Mouse (Mus musculus): ENCODE measurements around the gene Rab17. TPM values are rescaled to one million over a fixed set of nuclear protein-coding genes. Genes with fewer than 3 reads are reported as not detected.

The Rab17 gene
- polyA plus RNA-seq, 1 experiment: 0.09 TPM

- DNase-seq (ENCODE audit: low read depth in 1 of 2, low spot score in 2 of 2): no peak
- Histone ChIP-seq H3K36me3 (ENCODE audit: control insufficient read depth, insufficient read depth, low read length) (no peaks in the 10 kb centered on the region), H3K4me3 (ENCODE audit: extremely low read depth, insufficient read depth, insufficient read length) (no peak overlapping the region), H3K27ac (ENCODE audit: insufficient read depth, low read length) (no peak overlapping the region), H3K27me3 (ENCODE audit: control insufficient read depth, insufficient read depth, low read length) (no peaks in the 10 kb centered on the region), H3K4me1 (ENCODE audit: control insufficient read depth, insufficient read depth, insufficient read length) (no peaks in the 10 kb centered on the region; the same call in 1 of the 2 replicates)
- no peak for TF ChIP-seq CTCF (IDR thresholded peaks at IDR 0.05; ENCODE audit: extremely low read depth, insufficient read depth, insufficient read length, insufficient replicate concordance)
- TF ChIP-seq POLR2A (IDR thresholded peaks at IDR 0.05; ENCODE audit: low read depth, low read length): no peak
- WGBS: 87% methylated on average over 6 of the region's 6 CpGs
These were observed 39.8 kb upstream of the Rab17 start for GRCm38 (mm10) chr1:91009266-91009665.

DNA sequence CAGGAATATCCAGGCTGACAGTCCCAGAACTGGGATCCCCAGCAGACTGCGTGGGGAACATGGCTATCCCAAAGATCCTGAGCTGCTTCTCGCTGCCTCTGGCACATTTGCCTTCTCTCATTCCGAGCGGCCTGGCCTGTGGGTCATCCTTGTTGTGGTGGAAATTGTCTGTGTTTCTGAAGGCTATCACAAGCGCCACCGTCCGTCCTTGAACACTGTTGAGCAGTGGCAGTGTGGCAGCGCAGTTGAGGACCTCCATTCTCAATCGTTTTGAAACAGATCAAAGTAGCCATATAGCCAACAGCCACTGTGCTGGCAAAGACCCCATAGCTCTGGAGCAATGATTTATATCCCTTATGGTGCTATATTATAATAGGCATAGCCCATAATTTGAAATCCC is 39.3 kb upstream of the Rab17 start:
- DNase-seq (ENCODE audit: low read depth in 1 of 2, low spot score in 2 of 2): no peak
- TF ChIP-seq POLR2A (IDR thresholded peaks at IDR 0.05; ENCODE audit: low read depth, low read length) (no peak), CTCF (IDR thresholded peaks at IDR 0.05; ENCODE audit: extremely low read depth, insufficient read depth, insufficient read length, insufficient replicate concordance) (no peak)
- no peaks in the 10 kb centered on the region for H3K27me3 ChIP-seq (ENCODE audit: control insufficient read depth, insufficient read depth, low read length)
- H3K27ac ChIP-seq (ENCODE audit: insufficient read depth, low read length): no peak overlapping the region
- H3K36me3 ChIP-seq (ENCODE audit: control insufficient read depth, insufficient read depth, low read length): no peaks in the 10 kb centered on the region
- H3K4me3 ChIP-seq (ENCODE audit: extremely low read depth, insufficient read depth, insufficient read length): no peak overlapping the region
- 90% methylated on average over 9 of the region's 9 CpGs for WGBS
- no peaks in the 10 kb centered on the region; the same call in 1 of the 2 replicates for H3K4me1 ChIP-seq (ENCODE audit: control insufficient read depth, insufficient read depth, insufficient read length)

DNA sequence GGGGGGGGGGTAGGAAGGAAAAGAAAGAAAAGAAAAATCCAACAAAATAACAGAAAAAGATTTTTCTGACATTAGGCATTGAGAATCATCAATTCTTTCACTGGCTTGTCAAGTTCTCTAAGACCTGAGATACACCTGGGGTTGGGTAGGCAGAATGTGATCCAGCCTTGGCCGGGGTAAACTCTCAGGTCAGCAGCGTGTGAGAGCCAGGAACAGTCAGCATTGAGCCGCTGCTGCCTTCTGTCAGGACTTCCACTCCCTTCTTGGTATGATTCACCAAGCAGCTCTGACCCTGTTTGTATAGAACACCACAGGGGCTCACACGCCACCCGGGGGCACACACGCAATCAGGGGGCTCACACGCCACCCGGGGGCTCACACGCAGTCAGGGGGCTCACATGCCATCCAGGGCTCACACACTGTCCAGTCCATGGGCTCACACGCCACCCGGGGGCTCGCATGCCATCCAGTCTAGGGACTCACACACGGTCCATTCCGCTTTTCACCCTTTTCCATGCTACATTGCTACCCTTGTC is 38.8 kb upstream of the Rab17 start:
- Histone ChIP-seq H3K4me3 (ENCODE audit: extremely low read depth, insufficient read depth, insufficient read length) (no peak overlapping the region), H3K27ac (ENCODE audit: insufficient read depth, low read length) (peak overlapping the region; percentile 49; the same call in 1 of the 2 replicates), H3K27me3 (ENCODE audit: control insufficient read depth, insufficient read depth, low read length) (no peaks in the 10 kb centered on the region), H3K36me3 (ENCODE audit: control insufficient read depth, insufficient read depth, low read length) (no peaks in the 10 kb centered on the region), H3K4me1 (ENCODE audit: control insufficient read depth, insufficient read depth, insufficient read length) (no peaks in the 10 kb centered on the region; the same call in 1 of the 2 replicates)
- 93% methylated on average over 14 of the region's 14 CpGs for WGBS
- no peak for TF ChIP-seq POLR2A (IDR thresholded peaks at IDR 0.05; ENCODE audit: low read depth, low read length)
- TF ChIP-seq CTCF (IDR thresholded peaks at IDR 0.05; ENCODE audit: extremely low read depth, insufficient read depth, insufficient read length, insufficient replicate concordance): no peak
- no peak for DNase-seq (ENCODE audit: low read depth in 1 of 2, low spot score in 2 of 2)

- 90% methylated on average over 9 of the region's 9 CpGs for WGBS
- H3K4me1 ChIP-seq (ENCODE audit: control insufficient read depth, insufficient read depth, insufficient read length): no peaks in the 10 kb centered on the region; the same call in 1 of the 2 replicates
These were observed 37.2 kb upstream of the Rab17 start for GRCm38 (mm10) chr1:91006708-91007107.

GRCm38 (mm10) chr1:91006037-91006436 is 36.6 kb upstream of the Rab17 start:
- Histone ChIP-seq H3K27me3 (ENCODE audit: control insufficient read depth, insufficient read depth, low read length) (no peaks in the 10 kb centered on the region), H3K4me1 (ENCODE audit: control insufficient read depth, insufficient read depth, insufficient read length) (no peaks in the 10 kb centered on the region; the same call in 1 of the 2 replicates), H3K4me3 (ENCODE audit: extremely low read depth, insufficient read depth, insufficient read length) (no peak overlapping the region), H3K36me3 (ENCODE audit: control insufficient read depth, insufficient read depth, low read length) (no peaks in the 10 kb centered on the region), H3K27ac (ENCODE audit: insufficient read depth, low read length) (no peak overlapping the region)
- WGBS: 90% methylated on average over 5 of the region's 5 CpGs
- TF ChIP-seq POLR2A (IDR thresholded peaks at IDR 0.05; ENCODE audit: low read depth, low read length) (no peak), CTCF (IDR thresholded peaks at IDR 0.05; ENCODE audit: extremely low read depth, insufficient read depth, insufficient read length, insufficient replicate concordance) (no peak)
- DNase-seq (ENCODE audit: low read depth in 1 of 2, low spot score in 2 of 2): no peak

More at GRCm38 (mm10) chr1:91006708-91007107, 37.2 kb upstream of the Rab17 start:
- TF ChIP-seq CTCF (IDR thresholded peaks at IDR 0.05; ENCODE audit: extremely low read depth, insufficient read depth, insufficient read length, insufficient replicate concordance) (no peak), POLR2A (IDR thresholded peaks at IDR 0.05; ENCODE audit: low read depth, low read length) (no peak)
- no peaks in the 10 kb centered on the region for H3K27me3 ChIP-seq (ENCODE audit: control insufficient read depth, insufficient read depth, low read length)
- no peak overlapping the region for H3K27ac ChIP-seq (ENCODE audit: insufficient read depth, low read length)
- H3K36me3 ChIP-seq (ENCODE audit: control insufficient read depth, insufficient read depth, low read length): no peaks in the 10 kb centered on the region
- DNase-seq (ENCODE audit: low read depth in 1 of 2, low spot score in 2 of 2): no peak
- no peak overlapping the region for H3K4me3 ChIP-seq (ENCODE audit: extremely low read depth, insufficient read depth, insufficient read length)

DNA sequence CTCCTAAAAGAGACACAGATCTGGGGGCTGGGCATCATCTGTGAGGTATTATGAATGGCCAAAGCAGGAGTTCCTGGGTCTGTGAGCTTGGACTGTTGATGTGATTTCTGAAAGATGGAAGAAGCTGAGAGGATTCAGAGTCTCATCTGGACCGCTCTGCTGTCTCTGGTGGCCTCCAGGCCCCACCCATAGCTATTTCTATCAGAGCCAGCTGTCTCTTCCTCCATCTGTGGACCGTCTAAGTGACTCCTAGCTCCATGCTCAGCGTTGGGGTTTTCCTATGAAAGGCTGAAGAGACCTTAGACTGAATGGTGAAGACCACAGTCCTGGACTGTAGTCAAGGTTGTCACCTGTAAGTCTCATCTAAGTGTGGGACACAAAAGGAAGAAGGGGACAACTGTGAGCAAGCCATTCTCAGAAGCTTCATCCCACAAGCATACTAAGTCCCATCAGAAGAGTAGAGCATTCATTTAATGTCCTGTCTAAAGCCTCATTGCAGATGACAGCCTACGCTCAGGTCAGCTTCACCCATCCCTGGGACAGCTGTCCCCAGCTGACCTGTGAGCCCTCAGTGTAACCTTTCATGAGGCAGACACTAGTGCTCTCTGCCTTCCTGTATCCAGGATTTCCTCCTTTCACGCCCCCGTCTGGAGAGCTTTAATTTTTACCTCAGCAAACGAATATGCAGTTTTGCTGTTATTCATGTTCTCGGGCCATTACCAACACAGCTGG is 34.2 kb upstream of the Rab17 start:
- H3K4me1 ChIP-seq (ENCODE audit: control insufficient read depth, insufficient read depth, insufficient read length): peaks cover 3% of the 10 kb centered on the region; the same call in 1 of the 2 replicates
- no peaks in the 10 kb centered on the region for H3K36me3 ChIP-seq (ENCODE audit: control insufficient read depth, insufficient read depth, low read length)
- H3K27ac ChIP-seq (ENCODE audit: insufficient read depth, low read length): no peak overlapping the region
- H3K27me3 ChIP-seq (ENCODE audit: control insufficient read depth, insufficient read depth, low read length): peaks cover 2% of the 10 kb centered on the region; the same call in 1 of the 2 replicates
- H3K4me3 ChIP-seq (ENCODE audit: extremely low read depth, insufficient read depth, insufficient read length): no peak overlapping the region
- WGBS: 80% methylated on average over 8 of the region's 8 CpGs
- TF ChIP-seq POLR2A (IDR thresholded peaks at IDR 0.05; ENCODE audit: low read depth, low read length): no peak
- no peak for TF ChIP-seq CTCF (IDR thresholded peaks at IDR 0.05; ENCODE audit: extremely low read depth, insufficient read depth, insufficient read length, insufficient replicate concordance)
- no peak for DNase-seq (ENCODE audit: low read depth in 1 of 2, low spot score in 2 of 2)

- no peaks in the 10 kb centered on the region for H3K36me3 ChIP-seq (ENCODE audit: control insufficient read depth, insufficient read depth, low read length)
- no peak for DNase-seq (ENCODE audit: low read depth in 1 of 2, low spot score in 2 of 2)
- no peak for TF ChIP-seq CTCF (IDR thresholded peaks at IDR 0.05; ENCODE audit: extremely low read depth, insufficient read depth, insufficient read length, insufficient replicate concordance)
- TF ChIP-seq POLR2A (IDR thresholded peaks at IDR 0.05; ENCODE audit: low read depth, low read length): no peak
- H3K4me3 ChIP-seq (ENCODE audit: extremely low read depth, insufficient read depth, insufficient read length): no peak overlapping the region
- WGBS: 27% methylated on average over 3 of the region's 3 CpGs
- no peak overlapping the region for H3K27ac ChIP-seq (ENCODE audit: insufficient read depth, low read length)
- H3K27me3 ChIP-seq (ENCODE audit: control insufficient read depth, insufficient read depth, low read length): peaks cover 5% of the 10 kb centered on the region
- H3K4me1 ChIP-seq (ENCODE audit: control insufficient read depth, insufficient read depth, insufficient read length): peaks cover 5% of the 10 kb centered on the region; the same call in 1 of the 2 replicates
These were observed 33.2 kb upstream of the Rab17 start for GRCm38 (mm10) chr1:91002641-91003040.
